Mouse (Mus musculus): ENCODE data around the gene Ctns.

DNA sequence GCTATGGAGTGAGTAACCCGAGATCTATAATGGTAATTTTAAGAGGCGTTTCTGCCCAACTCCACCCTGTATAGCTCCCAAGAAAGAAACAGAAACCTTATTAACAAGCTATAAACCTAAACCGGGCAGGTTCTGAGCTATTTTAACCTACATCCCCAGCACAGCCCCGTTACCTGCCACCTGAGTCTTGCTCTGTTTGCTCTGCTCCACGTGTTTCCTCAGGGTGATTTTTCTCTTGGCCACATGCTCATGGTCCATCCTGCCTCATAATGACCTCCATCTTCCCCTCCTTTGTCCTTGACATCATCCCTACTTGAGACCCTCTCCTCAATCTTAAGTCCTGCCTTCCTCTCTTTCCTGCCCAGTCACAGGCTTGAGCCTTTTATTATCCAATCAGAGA, 64.6 kb downstream of the Ctns start:
- TF ChIP-seq MAFK (IDR thresholded peaks at IDR 0.05; ENCODE audit: insufficient replicate concordance, low read length) (no peak), CTCF (conservative IDR thresholded peaks at IDR 0.05 in 1 of 2, IDR thresholded peaks at IDR 0.05 in 1 of 2; ENCODE audit: low read depth in 2 of 2, low read length in 2 of 2) (no peak), SIN3A (IDR thresholded peaks at IDR 0.05; ENCODE audit: low read length) (no peak), POLR2A (IDR thresholded peaks at IDR 0.05; ENCODE audit: low read depth, low read length) (no peak), E2F4 (IDR thresholded peaks at IDR 0.05; ENCODE audit: insufficient replicate concordance, low read depth, low read length) (no peak), MEF2A (IDR thresholded peaks at IDR 0.05; ENCODE audit: borderline replicate concordance, low read depth, low read length) (no peak)

All from CH12.LX (cell line).